Mouse (Mus musculus) embryo, embryonic 9.5 days (tissue): ENCODE results near the gene St8sia2.

Experiments used
- DNase-seq: peaks from one replicate; pipeline ENCODE4 v3.0.0-alpha.2; 2017; ENCODE audit errors: extremely low spot score

The St8sia2 gene

GRCm38 (mm10) chr7:74013601-74014175 lies at the start of gene St8sia2:
St8sia2 (minus strand) TSS chr7:74013690.
- DNase-seq = peak; percentile 84

DNA sequence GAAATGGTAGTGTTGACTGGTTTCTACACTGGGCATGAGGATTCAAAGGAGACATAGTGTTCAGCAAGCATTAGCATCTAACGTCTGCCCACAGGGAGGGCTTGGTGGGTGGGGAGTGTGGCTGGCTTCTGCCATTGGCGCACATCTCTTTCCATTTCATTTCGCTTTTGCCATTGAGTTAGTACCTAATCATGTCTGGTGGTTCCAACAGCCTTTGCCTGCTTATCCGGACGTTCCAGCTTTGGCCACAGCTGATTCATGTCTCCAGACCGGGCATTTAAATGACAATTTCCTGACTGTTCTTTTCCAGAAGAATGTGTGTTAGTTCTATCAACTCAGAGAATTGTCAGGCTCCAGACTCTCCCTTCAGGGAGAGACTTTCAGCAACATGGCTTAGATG lies 47.6 kb upstream of the St8sia2 start:
- no peak for DNase-seq

- no peak for DNase-seq
Measured at GRCm38 (mm10) chr7:74060306-74060946, 46.9 kb upstream of the St8sia2 start.

GRCm38 (mm10) chr7:74059684-74060083 lies 46.2 kb upstream of the St8sia2 start:
- no peak for DNase-seq

DNA sequence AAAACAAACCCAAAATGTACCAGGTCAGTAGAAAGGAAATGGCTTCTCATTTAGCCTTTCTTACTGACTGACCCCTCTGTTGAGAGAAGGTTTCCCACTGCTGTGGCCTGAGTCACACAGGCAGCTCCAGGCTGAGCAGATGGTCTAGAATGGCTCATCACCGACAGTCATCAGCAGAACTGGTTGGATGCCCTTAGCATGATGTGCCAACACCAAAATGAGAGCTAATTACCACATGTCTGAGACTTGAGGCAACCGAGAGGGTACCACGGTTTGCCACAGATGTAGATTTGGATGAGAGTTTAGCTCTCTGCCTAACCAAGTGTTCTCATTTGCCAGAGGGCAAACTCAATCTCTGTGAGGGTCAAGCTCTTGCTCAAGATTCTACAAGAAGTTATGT lies 42.3 kb upstream of the St8sia2 start:
- no peak for DNase-seq

DNA sequence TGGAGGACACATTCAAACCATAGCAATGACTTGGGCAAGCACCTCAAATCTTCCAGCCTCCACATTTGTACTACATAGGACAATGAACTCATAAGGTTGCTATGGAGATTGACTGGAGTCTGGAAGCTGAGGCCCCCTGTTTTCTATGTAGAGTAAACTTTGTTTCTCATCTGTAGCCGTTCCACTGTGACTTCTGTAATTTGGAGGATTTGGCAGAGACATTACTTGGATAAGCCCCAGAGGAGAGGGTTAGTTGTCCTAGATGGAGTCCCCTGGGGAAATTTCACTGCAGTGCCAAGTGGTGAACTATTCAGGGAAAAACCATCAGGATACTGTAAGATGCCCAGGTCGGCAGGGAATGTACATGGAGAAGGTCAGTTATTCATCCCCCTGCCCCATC lies 34.1 kb upstream of the St8sia2 start:
- no peak for DNase-seq

DNA sequence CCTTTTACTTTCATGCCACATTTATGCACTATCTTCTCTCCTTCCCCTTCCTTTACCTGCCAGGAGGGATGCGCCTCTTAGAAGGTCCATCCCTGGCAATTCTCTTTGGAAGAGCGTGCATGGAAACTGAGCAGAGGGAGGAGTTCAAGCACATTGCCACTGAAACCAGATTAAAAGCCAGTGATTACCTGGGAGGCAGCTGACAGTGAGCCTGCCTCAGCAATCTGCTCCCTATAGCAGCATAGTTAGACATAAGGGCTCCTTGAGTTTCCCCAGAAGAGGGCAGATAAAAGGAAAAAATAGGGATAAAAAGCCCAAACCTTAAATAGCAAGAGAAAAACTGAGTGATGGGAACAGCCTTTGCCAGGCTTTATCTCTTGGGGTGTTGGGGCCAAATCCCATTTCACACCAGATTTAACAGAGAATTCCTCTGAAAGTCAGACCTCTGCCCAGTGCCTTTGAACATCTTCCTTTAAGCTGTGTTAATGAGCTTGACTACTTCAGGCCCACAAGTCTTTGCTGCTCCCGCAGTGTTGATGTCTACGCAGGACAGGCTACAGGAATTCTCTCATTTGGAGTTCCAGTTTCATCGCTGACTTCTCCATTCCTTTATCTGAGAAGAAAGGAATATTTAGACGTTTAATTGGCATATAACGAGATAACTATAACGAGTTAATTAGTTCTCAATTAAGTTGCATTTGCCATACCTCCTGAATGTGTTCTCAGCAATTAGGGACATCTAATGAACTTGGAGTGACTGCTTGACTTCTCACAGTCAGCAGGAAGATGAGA lies 31.9 kb upstream of the St8sia2 start:
- no peak for DNase-seq

GRCm38 (mm10) chr7:74043562-74044138 lies 30.2 kb upstream of the St8sia2 start:
- no peak for DNase-seq

- DNase-seq = peak; percentile 74
Measured at GRCm38 (mm10) chr7:74025007-74025406, 11.5 kb upstream of the St8sia2 start.

DNA sequence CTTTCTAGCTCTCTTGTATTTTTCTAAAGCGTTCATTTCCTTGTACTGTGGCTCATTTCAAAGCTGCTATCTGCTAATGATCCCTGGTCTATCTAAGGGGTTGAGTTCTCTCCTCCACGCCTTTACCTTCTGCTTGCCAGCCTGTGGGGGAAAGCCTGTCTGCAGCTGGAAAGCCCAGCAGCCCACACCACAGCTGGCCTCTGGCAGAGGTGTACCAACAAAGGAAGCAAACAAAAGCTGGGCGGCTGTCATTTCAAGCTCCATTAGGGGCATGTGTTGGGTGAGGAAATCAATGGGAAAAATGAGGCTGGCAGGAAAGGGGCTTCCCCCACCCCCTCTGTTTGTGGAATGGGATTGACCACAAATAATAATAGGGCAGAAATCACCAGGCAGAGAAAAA lies 10.7 kb upstream of the St8sia2 start:
- no peak for DNase-seq

- no peak for DNase-seq
Measured at GRCm38 (mm10) chr7:74022571-74022970, 9.1 kb upstream of the St8sia2 start.

- DNase-seq = no peak
Measured at GRCm38 (mm10) chr7:74021771-74022170, 8.3 kb upstream of the St8sia2 start.

GRCm38 (mm10) chr7:74016613-74017012 lies 3.1 kb upstream of the St8sia2 start:
- DNase-seq = no peak

GRCm38 (mm10) chr7:74012858-74013600 lies 461 bp downstream of the St8sia2 start:
- DNase-seq = no peak

GRCm38 (mm10) chr7:74011976-74012857 lies 1.3 kb downstream of the St8sia2 start:
- DNase-seq = peak; percentile 69

- DNase-seq = peak; percentile 43
Measured at GRCm38 (mm10) chr7:74008946-74009542, 4.4 kb downstream of the St8sia2 start.

GRCm38 (mm10) chr7:74006775-74007371 lies 6.6 kb downstream of the St8sia2 start:
- DNase-seq = peak; percentile 42

GRCm38 (mm10) chr7:74006364-74006763 lies 7.1 kb downstream of the St8sia2 start:
- no peak for DNase-seq

- DNase-seq = no peak
Measured at GRCm38 (mm10) chr7:74000743-74001510, 12.6 kb downstream of the St8sia2 start.
